Mouse (Mus musculus) layer of hippocampus, postnatal 25 days (tissue): Measurements from ENCODE around the gene Gas2l2. TPM values are rescaled to one million over a fixed set of nuclear protein-coding genes. Genes with fewer than 3 reads are reported as not detected.

ENCODE experiments used
- DNase-seq, 2 experiments: peaks; one replicate each; pipeline ENCODE4 v3.0.0; 2022; ENCODE audit warnings: mixed read lengths in 2 of 2, low spot score in 1 of 2; ENCODE audit errors: extremely low spot score in 1 of 2
- total RNA-seq, 2 experiments: library from RNA; stranded (reverse); gene quantifications; 2 replicates each; pipeline ENCODE4 v1.2.3; 2021

Gene Gas2l2
- under 1 TPM; 0.20 to 0.26 TPM for total RNA-seq

DNA sequence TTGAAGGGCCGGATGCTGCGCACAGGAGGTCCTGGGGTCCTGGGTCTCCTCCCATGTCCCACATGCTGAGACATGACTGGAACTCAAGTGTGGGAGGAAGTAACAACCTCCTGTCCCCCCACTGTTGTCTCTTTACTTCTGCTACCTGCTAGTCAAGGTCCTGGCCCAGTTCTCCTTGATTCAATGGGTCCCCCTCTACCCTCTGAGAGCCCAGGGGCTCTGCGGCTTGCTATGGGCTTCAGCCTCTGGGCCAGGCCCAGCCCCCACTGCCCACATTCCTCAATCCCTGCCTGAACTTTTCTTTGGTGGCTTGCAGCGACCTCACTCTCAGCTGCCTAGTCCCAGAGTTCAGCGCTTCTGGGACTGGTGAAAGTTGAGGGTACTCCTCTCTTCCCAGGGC lies at the start of gene Gas2l2:
Gene Gas2l2 (minus strand): TSS at position 101 of the 400 bp plus-strand sequence.
- DNase-seq, result no peak

- no peak for DNase-seq
Measured at GRCm38 (mm10) chr11:83473235-83474016, 44.2 kb upstream of the Gas2l2 start.

DNA sequence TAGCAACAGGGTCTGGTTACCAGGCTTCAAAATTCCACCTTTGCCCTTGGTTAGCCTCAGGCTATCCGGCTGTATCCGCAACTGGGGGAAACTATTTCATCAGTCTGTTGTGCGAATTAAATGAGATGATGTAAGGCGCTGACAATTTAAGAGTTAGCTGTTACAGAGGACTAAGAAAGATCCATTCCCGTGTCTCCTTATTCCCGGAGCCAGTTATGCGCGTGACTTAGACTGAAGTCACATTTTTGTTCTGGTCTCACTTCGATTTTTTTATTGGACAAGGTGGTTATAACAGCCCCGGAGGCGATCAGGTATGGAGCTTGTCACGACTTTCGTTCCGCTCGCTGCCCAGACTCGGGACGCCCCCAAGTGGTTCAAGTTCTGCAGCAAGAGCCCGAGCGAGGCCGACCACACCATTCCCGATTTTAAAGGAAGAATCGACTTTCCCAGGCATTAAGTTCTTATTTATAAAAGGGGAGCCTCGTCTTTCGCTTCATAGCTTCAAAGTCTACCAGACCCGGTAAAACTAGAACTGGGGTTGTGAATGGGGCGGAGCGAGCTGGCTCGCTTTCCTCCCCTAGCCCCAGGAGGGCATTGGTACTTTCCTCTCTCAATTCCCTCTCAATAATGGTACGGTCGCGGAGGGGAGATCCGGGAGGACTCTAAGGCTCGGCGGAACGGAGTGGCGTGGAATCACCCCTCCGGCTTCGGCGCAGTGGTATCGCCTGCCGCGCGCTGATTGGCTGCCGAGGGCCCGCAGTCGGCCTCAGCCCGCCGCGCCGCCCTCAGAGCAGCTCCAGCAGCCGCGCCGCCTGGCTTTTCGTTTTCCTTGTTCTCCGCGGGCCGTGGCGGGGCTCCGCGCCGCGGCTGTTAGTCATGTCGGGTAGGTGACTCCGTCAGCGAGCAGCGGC lies 43.3 kb upstream of the Gas2l2 start, which contains the start of gene Taf15:
Gene Taf15 (plus strand): TSS at position 763 of the 911 bp plus-strand sequence.
- DNase-seq, result peak; percentile 97 to 99

DNA sequence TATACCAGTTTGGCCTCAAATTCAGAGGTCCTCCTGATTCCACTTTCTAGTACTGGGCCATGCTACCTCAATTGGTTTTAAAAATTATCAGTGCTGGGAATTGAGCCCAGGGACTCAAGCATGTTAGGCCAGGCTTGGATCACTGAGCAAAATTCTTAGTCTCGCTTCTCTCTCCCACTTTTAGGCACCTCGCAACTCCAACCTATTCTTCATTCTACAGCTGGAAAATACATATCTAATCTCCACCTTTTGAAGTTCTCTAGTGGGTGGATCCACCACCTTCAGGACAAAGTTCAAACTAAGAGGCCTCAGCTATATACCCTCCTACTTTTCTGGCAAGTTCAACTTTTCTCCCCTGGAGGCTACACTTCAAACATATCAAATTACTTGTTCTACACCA lies 42.5 kb upstream of the Gas2l2 start:
- no peak for DNase-seq

DNA sequence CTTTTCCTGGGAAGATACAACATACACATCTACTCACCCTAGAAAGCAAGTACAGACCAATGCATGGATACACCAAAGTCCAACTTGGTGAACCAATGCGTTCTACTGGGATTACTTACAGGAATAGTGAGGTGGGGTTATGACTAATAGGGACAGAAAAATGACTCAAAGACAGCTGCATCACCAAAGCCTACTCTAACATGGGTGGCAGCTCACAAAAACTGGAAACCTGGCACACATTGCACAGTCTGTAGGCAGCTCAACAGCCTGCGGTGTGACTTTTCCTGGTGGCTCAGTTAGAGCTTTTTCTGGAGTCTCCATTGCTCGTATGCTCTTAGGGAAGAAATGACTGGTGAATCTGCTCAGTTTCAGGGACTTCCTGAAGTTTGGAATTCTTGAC lies 39.5 kb upstream of the Gas2l2 start:
- DNase-seq, result no peak

DNA sequence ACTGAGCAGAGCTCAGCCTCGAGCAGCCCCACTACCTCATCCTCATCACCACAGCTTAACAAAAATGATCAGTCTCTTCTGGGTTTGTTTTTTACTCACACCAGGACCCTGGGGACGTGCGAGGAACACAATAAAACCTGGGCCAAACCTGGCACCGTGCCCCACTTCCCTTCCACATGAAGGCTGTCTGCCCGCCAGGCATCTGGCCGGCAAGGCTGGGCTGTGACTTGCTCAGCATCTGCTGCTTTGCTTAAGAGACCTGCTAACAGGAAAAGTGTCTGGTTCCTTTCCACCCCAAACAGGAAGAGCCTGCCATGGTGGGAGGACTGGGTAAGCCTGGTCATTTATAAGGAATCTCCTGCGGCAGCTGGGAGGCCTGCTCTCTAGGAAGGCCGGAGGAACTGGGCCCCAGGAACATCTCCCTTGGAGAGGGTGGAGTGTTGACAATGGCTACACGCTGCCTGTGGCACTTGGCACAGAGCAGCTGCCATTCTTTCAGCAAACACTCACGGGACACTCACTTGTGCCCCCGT lies 37.9 kb upstream of the Gas2l2 start:
- no peak for DNase-seq

DNA sequence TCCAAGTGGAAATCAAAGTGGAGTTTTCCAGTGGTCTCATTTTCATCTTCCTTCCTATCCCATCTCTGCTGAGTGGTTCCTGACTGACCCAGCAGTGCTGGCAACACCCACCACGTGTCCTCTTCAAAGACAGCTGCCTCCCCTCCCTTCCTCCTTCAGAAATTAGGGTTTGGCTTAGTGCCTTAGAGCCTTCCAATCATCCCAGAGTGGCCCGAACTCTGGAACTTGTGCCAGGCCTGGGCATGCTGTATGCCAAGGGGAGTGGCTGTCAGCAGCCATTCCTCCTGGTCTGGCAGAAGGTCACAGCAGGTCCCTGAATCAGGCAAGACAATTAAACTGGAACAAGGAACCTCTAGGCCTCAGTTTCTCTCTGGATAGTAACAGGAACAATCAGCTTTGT lies 36.7 kb upstream of the Gas2l2 start:
- DNase-seq, result no peak

- DNase-seq, result peak in 1 of 2 experiments; percentile 6
Measured at GRCm38 (mm10) chr11:83462711-83463244, 33.5 kb upstream of the Gas2l2 start, which contains the start of gene Mmp28. Gene Mmp28, minus strand, starts transcription at chr11:83463071.

GRCm38 (mm10) chr11:83461462-83462027 lies 32.3 kb upstream of the Gas2l2 start:
- no peak for DNase-seq

- no peak for DNase-seq
Measured at GRCm38 (mm10) chr11:83457912-83458601, 28.8 kb upstream of the Gas2l2 start.

DNA sequence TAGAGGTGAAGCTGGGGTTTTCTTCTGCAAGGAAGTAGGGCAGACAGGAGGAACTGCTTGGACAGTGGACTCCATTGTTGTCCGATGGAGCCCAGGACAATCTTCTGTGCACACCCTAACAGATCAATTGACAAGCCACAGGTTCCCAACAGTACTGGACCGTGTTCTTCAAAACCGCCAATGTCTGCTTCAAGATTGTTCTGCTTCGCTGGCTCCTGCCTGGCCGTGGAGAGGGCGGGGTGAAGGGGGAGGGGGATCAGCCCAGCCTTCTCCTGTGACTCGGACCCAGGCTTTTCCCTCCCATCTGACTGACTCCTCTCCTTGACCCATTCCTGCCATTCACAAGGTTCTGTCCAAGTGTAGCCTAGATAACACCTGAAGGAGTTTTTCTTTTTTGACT lies 28.0 kb upstream of the Gas2l2 start:
- no peak for DNase-seq

GRCm38 (mm10) chr11:83455608-83456007 lies 26.4 kb upstream of the Gas2l2 start:
- no peak for DNase-seq

GRCm38 (mm10) chr11:83454548-83454947 lies 25.3 kb upstream of the Gas2l2 start:
- no peak for DNase-seq

GRCm38 (mm10) chr11:83451281-83451680 lies 22.0 kb upstream of the Gas2l2 start:
- DNase-seq, result no peak

- no peak for DNase-seq
Measured at GRCm38 (mm10) chr11:83450550-83450949, 21.3 kb upstream of the Gas2l2 start.

- DNase-seq, result no peak
Measured at GRCm38 (mm10) chr11:83449298-83449697, 20.0 kb upstream of the Gas2l2 start.

DNA sequence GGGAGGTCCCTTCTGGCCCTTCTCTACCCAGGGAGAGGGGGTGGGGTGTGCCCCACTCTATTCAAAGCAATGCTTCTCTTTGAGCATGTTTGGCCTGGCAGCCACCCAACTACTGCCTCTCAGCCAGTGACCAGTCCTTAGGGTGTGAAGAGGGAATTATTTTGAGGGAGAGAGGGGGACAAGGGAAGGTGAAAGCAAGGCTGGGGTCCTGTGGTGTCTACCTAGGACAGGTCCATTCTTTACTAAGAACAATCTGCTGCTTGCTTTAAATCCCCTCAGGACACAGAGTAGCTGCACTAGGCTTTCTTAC lies 19.6 kb upstream of the Gas2l2 start:
- DNase-seq, result no peak

GRCm38 (mm10) chr11:83448021-83448926 lies 19.0 kb upstream of the Gas2l2 start:
- DNase-seq, result no peak

DNA sequence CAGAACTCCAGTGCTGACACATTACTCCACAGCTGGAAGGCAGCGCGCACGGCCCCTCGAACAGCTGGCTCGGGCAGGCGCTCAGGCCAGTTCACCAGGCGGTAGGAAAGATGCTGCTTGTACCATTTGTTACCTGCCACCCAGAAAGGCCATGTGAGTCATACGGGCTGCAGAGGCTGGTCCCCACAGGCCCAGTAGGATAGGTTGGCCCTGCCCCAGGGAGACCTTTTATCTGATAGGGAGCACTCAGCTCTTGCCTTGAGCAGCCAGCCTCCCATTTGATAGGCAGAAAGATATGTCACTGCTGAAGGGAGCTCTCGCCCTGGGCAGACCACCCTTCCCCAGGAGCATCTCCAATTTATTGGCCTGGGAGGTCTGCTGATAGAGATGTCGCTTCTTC lies 18.4 kb upstream of the Gas2l2 start:
- DNase-seq, result no peak
